Mouse (Mus musculus) layer of hippocampus, adult 11-12 months (tissue): ENCODE results near the gene Carm1.

Experiments used
- DNase-seq: peaks from one replicate; pipeline ENCODE4 v3.0.0; 2022; ENCODE audit warnings: low spot score

Gene Carm1

DNA sequence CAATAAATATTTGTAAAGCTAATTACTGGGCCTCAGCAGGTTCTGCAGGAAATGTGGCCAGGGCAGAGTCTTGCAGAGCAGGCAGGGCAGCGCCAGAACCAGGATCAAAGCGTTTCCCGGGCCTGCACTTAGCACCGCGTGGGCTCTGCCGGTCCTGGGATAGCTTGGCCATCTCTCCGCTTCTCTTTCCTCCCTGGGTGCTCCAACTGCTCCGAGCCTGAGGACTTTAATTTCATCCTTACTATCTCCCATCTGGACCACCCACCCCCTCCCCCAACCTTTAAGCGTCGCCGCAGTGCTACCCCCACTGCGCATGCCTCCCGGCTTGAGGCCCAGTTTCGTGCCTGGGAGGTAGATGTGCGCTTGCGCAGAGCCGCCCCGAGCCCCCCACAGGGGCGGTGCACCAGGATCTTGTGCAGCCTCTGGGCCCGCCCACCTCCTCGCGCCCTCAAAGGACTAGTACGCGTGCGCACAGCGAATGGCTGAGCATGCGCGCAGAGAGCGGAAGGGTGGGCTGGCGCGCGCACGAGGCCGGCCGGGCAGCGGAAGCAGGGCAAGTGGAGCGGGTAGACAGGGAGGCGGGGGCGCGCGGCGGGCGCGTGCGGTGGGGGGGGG is 69.0 kb downstream of the Carm1 start, which contains the start of gene Smarca4:
Gene Smarca4, plus strand, starts transcription at position 553 of the 615 bp plus-strand sequence.
- DNase-seq, result peak; percentile 100

GRCm38 (mm10) chr9:21616232-21616781 is 69.6 kb downstream of the Carm1 start:
- DNase-seq, result peak; percentile 88

DNA sequence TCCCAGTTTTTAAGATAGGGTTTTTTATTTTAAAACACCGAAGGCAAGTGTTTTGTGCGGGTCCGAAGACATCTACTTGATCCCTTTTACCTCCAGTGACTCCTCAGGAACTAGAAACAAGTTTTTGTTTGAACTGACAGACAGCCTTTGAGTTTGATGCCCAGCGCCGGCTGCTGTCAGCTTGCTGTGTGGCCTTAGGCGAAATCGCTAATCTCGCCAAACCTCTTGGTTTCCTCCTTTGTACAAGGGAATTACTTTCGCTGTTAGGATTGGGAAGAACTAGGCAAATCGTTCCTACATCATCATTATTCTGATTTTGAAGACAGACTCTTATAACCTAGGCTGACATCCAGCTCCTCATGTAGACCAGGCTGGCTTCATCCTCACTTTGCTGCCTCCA is 70.4 kb downstream of the Carm1 start:
- no peak for DNase-seq

DNA sequence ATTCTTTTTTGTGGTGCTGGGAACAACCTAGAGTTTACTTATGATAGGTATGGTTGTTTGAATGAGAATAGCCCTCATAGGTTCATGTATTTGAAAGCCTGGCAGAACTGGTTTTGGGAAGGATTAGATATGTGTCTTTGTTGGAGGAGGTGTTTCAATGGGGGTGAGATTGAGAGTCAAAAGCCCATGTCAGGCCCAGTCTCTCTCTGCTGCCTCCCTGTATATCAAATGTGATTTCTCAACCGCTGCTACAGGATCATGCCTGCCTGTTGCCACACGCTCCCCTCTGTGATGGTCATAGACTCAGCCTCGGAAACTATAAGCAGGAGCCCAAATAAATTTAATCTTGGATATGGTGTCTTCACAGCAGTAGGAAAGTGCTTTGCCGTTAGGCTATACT is 73.5 kb downstream of the Carm1 start:
- DNase-seq, result no peak

DNA sequence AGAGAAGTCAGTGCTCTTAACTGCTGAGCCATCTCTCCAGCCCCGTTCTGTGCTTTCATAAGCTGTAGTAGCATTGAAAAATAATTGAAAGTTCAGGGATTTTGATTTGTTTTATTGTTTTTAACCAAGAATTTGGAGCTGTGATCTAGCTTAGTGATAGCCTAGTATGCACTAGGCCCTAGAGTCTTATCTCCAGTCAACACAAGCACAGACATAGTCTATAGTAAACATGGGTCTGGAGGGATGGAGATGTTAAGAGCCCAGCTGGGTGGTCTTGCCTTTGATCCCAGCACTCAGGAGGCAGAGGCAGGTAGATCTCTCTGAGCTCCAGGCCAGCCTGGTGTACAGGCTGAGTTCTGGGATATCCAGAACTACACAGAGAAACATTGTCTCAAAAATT is 76.0 kb downstream of the Carm1 start:
- DNase-seq, result no peak

GRCm38 (mm10) chr9:21625342-21626339 is 78.9 kb downstream of the Carm1 start:
- no peak for DNase-seq

DNA sequence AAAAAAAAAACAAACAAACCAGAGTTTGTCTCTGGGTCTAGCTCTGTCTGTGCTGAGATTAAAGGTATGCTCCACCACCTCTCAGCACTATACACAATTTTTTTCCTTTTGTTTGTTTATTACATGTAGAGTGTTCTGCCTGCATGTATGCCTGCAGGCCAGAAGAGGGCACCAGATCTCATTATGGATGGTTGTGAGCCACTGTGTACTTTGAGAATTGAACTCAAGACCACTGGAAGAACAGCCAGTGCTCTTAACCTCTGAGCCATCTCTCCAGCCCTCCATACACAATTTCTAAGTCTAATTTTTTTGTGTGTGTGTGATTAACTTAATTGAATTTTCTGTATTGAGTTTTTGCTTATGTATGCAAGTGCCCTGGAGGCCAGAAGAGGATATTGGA is 79.9 kb downstream of the Carm1 start:
- DNase-seq, result no peak

DNA sequence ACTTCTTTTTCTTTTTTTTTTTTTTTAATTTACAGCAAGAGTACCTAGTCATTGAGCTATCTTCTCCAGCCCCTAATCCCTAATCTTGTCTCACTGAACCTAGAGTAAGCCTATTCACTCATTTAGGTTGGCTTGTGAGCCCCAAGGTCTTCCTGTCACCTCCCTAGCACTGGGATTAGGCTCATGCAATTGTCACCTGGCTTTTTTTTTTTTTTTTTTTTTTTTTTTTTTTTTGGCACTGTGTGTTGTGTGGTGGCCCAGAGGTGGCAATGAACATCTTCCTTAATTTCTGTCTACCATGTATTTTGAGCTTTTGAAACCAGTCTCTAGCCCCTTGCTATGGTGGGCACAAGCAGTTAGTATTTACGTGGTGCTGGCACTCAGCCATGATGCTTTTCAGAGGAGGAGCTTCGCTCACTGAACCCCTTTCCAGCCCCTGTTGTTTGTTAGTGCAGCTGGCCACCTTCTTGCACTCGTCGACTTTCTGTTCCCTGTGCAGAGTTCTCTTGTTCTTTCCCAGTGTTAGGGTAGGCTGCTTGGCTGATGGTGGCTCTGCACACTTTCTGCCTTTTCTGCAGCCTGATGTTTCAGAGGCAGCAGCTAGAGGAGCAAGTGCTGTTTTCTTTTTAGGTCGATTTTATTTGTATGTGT is 80.6 kb downstream of the Carm1 start:
- no peak for DNase-seq

DNA sequence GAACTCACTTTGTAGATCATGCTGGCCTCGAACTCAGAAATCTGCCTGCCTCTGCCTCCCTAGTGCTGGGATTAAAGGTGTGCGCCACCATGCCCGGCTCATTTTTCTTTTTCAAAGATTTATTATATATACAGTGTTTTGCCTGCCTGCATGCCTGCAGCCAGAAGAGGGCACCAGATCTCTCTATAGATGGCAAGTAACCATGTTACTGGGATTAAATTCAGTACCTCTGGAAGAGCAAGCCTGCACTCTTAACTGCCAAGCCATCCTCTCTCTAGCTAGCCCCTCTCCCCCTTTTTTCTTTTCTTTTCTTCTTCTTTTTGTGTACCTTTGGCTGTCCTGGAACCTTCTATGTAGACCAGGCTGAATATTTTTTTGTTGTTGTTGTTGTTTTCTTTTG is 84.0 kb downstream of the Carm1 start:
- DNase-seq, result peak; percentile 67

- DNase-seq, result no peak
Measured at GRCm38 (mm10) chr9:21633106-21633505, 86.4 kb downstream of the Carm1 start.

DNA sequence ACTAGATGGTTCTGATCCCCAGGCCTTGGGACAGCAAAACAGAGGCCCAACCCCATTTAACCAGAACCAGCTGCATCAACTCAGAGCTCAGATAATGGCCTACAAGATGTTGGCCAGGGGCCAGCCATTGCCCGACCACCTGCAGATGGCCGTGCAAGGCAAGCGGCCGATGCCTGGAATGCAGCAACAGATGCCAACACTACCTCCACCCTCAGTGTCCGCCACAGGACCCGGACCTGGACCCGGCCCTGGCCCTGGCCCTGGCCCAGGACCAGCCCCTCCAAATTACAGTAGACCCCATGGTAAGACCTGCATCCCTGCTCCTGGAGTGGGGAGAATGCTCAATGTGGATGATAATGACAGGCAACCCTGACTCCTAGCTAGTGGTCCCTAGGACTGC is 88.9 kb downstream of the Carm1 start:
- DNase-seq, result no peak

DNA sequence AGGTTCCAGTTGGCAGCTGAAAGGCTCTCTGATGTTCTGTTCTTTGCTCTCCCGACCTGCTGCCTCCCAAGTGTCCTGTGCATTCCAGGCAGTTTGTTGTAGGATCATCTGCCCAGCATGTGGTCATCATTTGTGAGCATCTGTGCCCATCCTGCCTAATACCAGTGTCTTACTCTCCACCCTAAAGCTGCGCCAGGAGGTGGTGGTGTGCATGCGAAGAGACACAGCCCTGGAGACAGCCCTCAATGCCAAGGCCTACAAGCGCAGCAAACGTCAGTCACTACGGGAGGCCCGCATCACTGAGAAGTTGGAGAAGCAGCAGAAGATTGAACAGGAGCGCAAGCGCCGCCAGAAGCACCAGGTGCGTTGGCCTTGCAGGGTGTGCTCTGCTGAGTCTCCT is 92.3 kb downstream of the Carm1 start:
- DNase-seq, result no peak
